Mouse (Mus musculus) liver, embryonic 13.5 days (tissue): ENCODE results near the gene Agxt. TPM values are rescaled to one million over a fixed set of nuclear protein-coding genes. Genes with fewer than 3 reads are reported as not detected.

Experiments used
- ATAC-seq: fragments of 200-750 bp; cut with Nextera tagmentation; 2 replicates; pipeline ENCODE4 v1.8.0; 2017; ENCODE audit warnings: low read depth, mild to moderate bottlenecking, moderate number of reproducible peaks, moderate library complexity
- DNase-seq: peaks from one replicate; pipeline ENCODE4 v3.0.0; 2022
- H3K27ac ChIP-seq: fragments of 300-500 bp; sonication (generic); 2 replicates; pipeline ENCODE4 v1.5.1; 2015; ENCODE audit warnings: moderate library complexity, mild to moderate bottlenecking, inconsistent platforms
- H3K27me3 ChIP-seq: fragments of 300-500 bp; sonication (generic); 2 replicates; pipeline ENCODE4 v1.6.1; 2015; ENCODE audit warnings: mild to moderate bottlenecking, inconsistent platforms
- H3K36me3 ChIP-seq: fragments of 300-500 bp; sonication (generic); 2 replicates; pipeline ENCODE4 v1.6.1; 2015; ENCODE audit warnings: mild to moderate bottlenecking, inconsistent platforms
- H3K4me1 ChIP-seq: fragments of 300-500 bp; sonication (generic); replicated peaks from 2 replicates; pipeline ENCODE4 v1.6.1; 2015; ENCODE audit warnings: inconsistent platforms
- H3K4me2 ChIP-seq: fragments of 300-500 bp; sonication (generic); 2 replicates; pipeline ENCODE4 v1.6.1; 2015; ENCODE audit warnings: inconsistent platforms, mild to moderate bottlenecking, moderate library complexity
- H3K4me3 ChIP-seq: fragments of 300-500 bp; sonication (generic); replicated peaks from 2 replicates; pipeline ENCODE4 v1.5.1; 2015; ENCODE audit warnings: mild to moderate bottlenecking, inconsistent platforms
- H3K9ac ChIP-seq: fragments of 300-500 bp; sonication (generic); 2 replicates; pipeline ENCODE4 v1.6.1; 2015; ENCODE audit warnings: mild to moderate bottlenecking, inconsistent platforms
- H3K9me3 ChIP-seq: fragments of 300-500 bp; sonication (generic); replicated peaks from 2 replicates; pipeline ENCODE4 v1.6.1; 2016; ENCODE audit warnings: inconsistent platforms
- WGBS: fragments of 180-500 bp; shearing (Covaris S2); methylation state at CpG from one replicate; pipeline ENCODE4 v1.1.7; 2015; ENCODE audit not compliant: insufficient replicate concordance; 5-methylcytosine and 5-hydroxymethylcytosine counted together
- polyA plus RNA-seq: library from polyadenylated mRNA; unstranded; fragments of >200 nt; fragmentation: Nextera tagmentation; extraction: Ambion mirVana; gene quantifications from 2 replicates; pipeline ENCODE4 v1.2.1, GENCODE M21; 2015

The Agxt gene
- polyA plus RNA-seq, 1 experiment from 2014 or later = 4.7 TPM

GRCm38 (mm10) chr1:93150907-93151661, 16.0 kb downstream of the Agxt start:
- H3K27me3 ChIP-seq = no peaks in the 10 kb centered on the region
- ATAC-seq (no peak), DNase-seq (no peak)
- no peak overlapping the region for H3K4me3 ChIP-seq
- H3K4me2 ChIP-seq = no peak overlapping the region
- no peaks in the 10 kb centered on the region for H3K4me1 ChIP-seq
- WGBS = 47% methylated on average over 2 of the region's 2 CpGs
- H3K9ac ChIP-seq = no peak overlapping the region
- no peaks in the 10 kb centered on the region for H3K36me3 ChIP-seq
- H3K9me3 ChIP-seq = no peaks in the 10 kb centered on the region
- no peak overlapping the region for H3K27ac ChIP-seq

- 58% methylated on average over 4 of the region's 4 CpGs for WGBS
- H3K4me3 ChIP-seq = no peak overlapping the region
- no peak for ATAC-seq
- H3K36me3 ChIP-seq = no peaks in the 10 kb centered on the region
- no peaks in the 10 kb centered on the region for H3K4me1 ChIP-seq
- no peak overlapping the region for H3K4me2 ChIP-seq
- no peak overlapping the region for H3K27ac ChIP-seq
- no peak for DNase-seq
- H3K27me3 ChIP-seq = no peaks in the 10 kb centered on the region
- no peak overlapping the region for H3K9ac ChIP-seq
- H3K9me3 ChIP-seq = no peaks in the 10 kb centered on the region
Measured at GRCm38 (mm10) chr1:93157566-93157965, 22.5 kb downstream of the Agxt start.

- WGBS = 64% methylated on average over 8 of the region's 8 CpGs
- Histone ChIP-seq H3K36me3 (no peaks in the 10 kb centered on the region), H3K27me3 (no peaks in the 10 kb centered on the region), H3K4me1 (no peaks in the 10 kb centered on the region), H3K4me3 (no peak overlapping the region), H3K9me3 (no peaks in the 10 kb centered on the region), H3K9ac (no peak overlapping the region), H3K4me2 (no peak overlapping the region), H3K27ac (no peak overlapping the region)
- ATAC-seq (no peak), DNase-seq (no peak)
Measured at GRCm38 (mm10) chr1:93158916-93159315, 23.9 kb downstream of the Agxt start.

- no peak overlapping the region for H3K4me2 ChIP-seq
- no peak for DNase-seq
Measured at GRCm38 (mm10) chr1:93159566-93160500, 24.8 kb downstream of the Agxt start.

GRCm38 (mm10) chr1:93160501-93161133, 25.6 kb downstream of the Agxt start, which contains the start of gene 2310007B03Rik:
TSS of gene 2310007B03Rik (minus strand) at chr1:93160948.
- Histone ChIP-seq H3K4me3 (no peak within 1 kb of the TSS), H3K27me3 (no peaks in the 10 kb centered on the region), H3K4me2 (no peak within 1 kb of the TSS), H3K4me1 (no peaks in the 10 kb centered on the region), H3K27ac (no peak within 1 kb of the TSS), H3K9ac (no peak within 1 kb of the TSS), H3K36me3 (no peaks in the 10 kb centered on the region), H3K9me3 (no peaks in the 10 kb centered on the region)
- ATAC-seq (0 out of 2 replicates have a peak, but pooled peaks have one; percentile 10), DNase-seq (no peak)
- 49% methylated on average over 8 of the region's 8 CpGs for WGBS

More at GRCm38 (mm10) chr1:93159566-93160500, 24.8 kb downstream of the Agxt start:
- H3K27ac ChIP-seq = no peak overlapping the region
- H3K36me3 ChIP-seq = no peaks in the 10 kb centered on the region
- H3K27me3 ChIP-seq = no peaks in the 10 kb centered on the region
- no peak for ATAC-seq
- no peaks in the 10 kb centered on the region for H3K4me1 ChIP-seq
- 69% methylated on average over 21 of the region's 21 CpGs for WGBS
- no peak overlapping the region for H3K4me3 ChIP-seq
- no peak overlapping the region for H3K9ac ChIP-seq
- H3K9me3 ChIP-seq = no peaks in the 10 kb centered on the region

GRCm38 (mm10) chr1:93161350-93161749, 26.3 kb downstream of the Agxt start:
- no peaks in the 10 kb centered on the region for H3K36me3 ChIP-seq
- DNase-seq (no peak), ATAC-seq (no peak)
- H3K4me1 ChIP-seq = no peaks in the 10 kb centered on the region
- no peak overlapping the region for H3K9ac ChIP-seq
- H3K9me3 ChIP-seq = no peaks in the 10 kb centered on the region
- no peak overlapping the region for H3K4me2 ChIP-seq
- no peak overlapping the region for H3K4me3 ChIP-seq
- no peak overlapping the region for H3K27ac ChIP-seq
- 66% methylated on average over 8 of the region's 8 CpGs for WGBS
- no peaks in the 10 kb centered on the region for H3K27me3 ChIP-seq

- Histone ChIP-seq H3K27ac (no peak overlapping the region), H3K9me3 (no peaks in the 10 kb centered on the region), H3K4me1 (no peaks in the 10 kb centered on the region), H3K27me3 (no peaks in the 10 kb centered on the region), H3K4me2 (no peak overlapping the region), H3K9ac (no peak overlapping the region), H3K4me3 (no peak overlapping the region), H3K36me3 (no peaks in the 10 kb centered on the region)
- ATAC-seq (no peak), DNase-seq (no peak)
- WGBS = 61% methylated on average over 10 of the region's 10 CpGs
Measured at GRCm38 (mm10) chr1:93161921-93162320, 26.9 kb downstream of the Agxt start.

GRCm38 (mm10) chr1:93162588-93162987, 27.5 kb downstream of the Agxt start:
- WGBS = 56% methylated on average over 7 of the region's 7 CpGs
- no peak overlapping the region for H3K9ac ChIP-seq
- H3K4me1 ChIP-seq = no peaks in the 10 kb centered on the region
- no peak for ATAC-seq
- no peaks in the 10 kb centered on the region for H3K36me3 ChIP-seq
- H3K4me2 ChIP-seq = no peak overlapping the region
- DNase-seq = no peak
- no peaks in the 10 kb centered on the region for H3K27me3 ChIP-seq
- no peak overlapping the region for H3K4me3 ChIP-seq
- no peak overlapping the region for H3K27ac ChIP-seq
- H3K9me3 ChIP-seq = no peaks in the 10 kb centered on the region

GRCm38 (mm10) chr1:93165447-93165846, 30.4 kb downstream of the Agxt start:
- no peak overlapping the region for H3K27ac ChIP-seq
- 41% methylated on average over 9 of the region's 9 CpGs for WGBS
- no peaks in the 10 kb centered on the region for H3K27me3 ChIP-seq
- H3K9me3 ChIP-seq = no peaks in the 10 kb centered on the region
- no peak overlapping the region for H3K4me3 ChIP-seq
- DNase-seq (no peak), ATAC-seq (no peak)
- H3K4me1 ChIP-seq = no peaks in the 10 kb centered on the region
- H3K4me2 ChIP-seq = no peak overlapping the region
- no peak overlapping the region for H3K9ac ChIP-seq
- H3K36me3 ChIP-seq = no peaks in the 10 kb centered on the region

GRCm38 (mm10) chr1:93166346-93167079, 31.5 kb downstream of the Agxt start:
- H3K4me3 ChIP-seq = no peak overlapping the region
- no peaks in the 10 kb centered on the region for H3K36me3 ChIP-seq
- H3K4me1 ChIP-seq = no peaks in the 10 kb centered on the region
- H3K27me3 ChIP-seq = no peaks in the 10 kb centered on the region
- no peak overlapping the region for H3K4me2 ChIP-seq
- H3K9me3 ChIP-seq = no peaks in the 10 kb centered on the region
- ATAC-seq (no peak), DNase-seq (no peak)
- WGBS = 60% methylated on average over 11 of the region's 11 CpGs
- no peak overlapping the region for H3K9ac ChIP-seq
- H3K27ac ChIP-seq = no peak overlapping the region
